Mouse (Mus musculus) intestine, postnatal 0 days (tissue): ENCODE measurements around the gene Ddt. TPM values are rescaled to one million over a fixed set of nuclear protein-coding genes. Genes with fewer than 3 reads are reported as not detected.

ENCODE experiments used
- ATAC-seq: fragments of 200-750 bp; cut with Nextera tagmentation; 2 replicates; pipeline ENCODE4 v1.8.0; 2017; ENCODE audit warnings: mild to moderate bottlenecking, moderate TSS enrichment, moderate library complexity
- H3K27ac ChIP-seq: fragments of 300-500 bp; sonication (generic); 2 replicates; pipeline ENCODE4 v1.5.1; 2014; ENCODE audit warnings: mild to moderate bottlenecking, low read depth, low read length, moderate library complexity
- H3K27me3 ChIP-seq: fragments of 300-500 bp; sonication (generic); replicated peaks from 2 replicates; pipeline ENCODE4 v1.6.1; 2014; ENCODE audit warnings: low read length, mixed read lengths; ENCODE audit not compliant: control insufficient read depth, insufficient read depth
- H3K36me3 ChIP-seq: fragments of 300-500 bp; sonication (generic); 2 replicates; pipeline ENCODE4 v1.6.1; 2014; ENCODE audit warnings: mild to moderate bottlenecking, moderate library complexity; ENCODE audit not compliant: control insufficient read depth, insufficient read depth
- H3K4me1 ChIP-seq: fragments of 300-500 bp; sonication (generic); replicated peaks from 2 replicates; pipeline ENCODE4 v1.6.1; 2014; ENCODE audit warnings: antibody characterized with exemption, low read length, mixed read lengths; ENCODE audit not compliant: control insufficient read depth, insufficient read depth
- H3K4me2 ChIP-seq: fragments of 300-500 bp; sonication (generic); replicated peaks from 2 replicates; pipeline ENCODE4 v1.6.1; 2014; ENCODE audit warnings: low read depth, mild to moderate bottlenecking, moderate library complexity
- H3K4me3 ChIP-seq: fragments of 300-500 bp; sonication (generic); 2 replicates; pipeline ENCODE4 v1.5.1; 2014; ENCODE audit warnings: low read depth, low read length
- H3K9ac ChIP-seq: fragments of 300-500 bp; sonication (generic); 2 replicates; pipeline ENCODE4 v1.6.1; 2014; ENCODE audit warnings: mild to moderate bottlenecking, low read depth, low read length
- H3K9me3 ChIP-seq: fragments of 300-500 bp; sonication (generic); 2 replicates; pipeline ENCODE4 v1.6.1; 2016; ENCODE audit warnings: mixed run types; ENCODE audit not compliant: control insufficient read depth
- CTCF ChIP-seq: sonication (generic); IDR thresholded peaks from 2 replicates; pipeline ENCODE4 v1.5.1; 2016; ENCODE audit warnings: low read depth, mild to moderate bottlenecking, control low read depth, antibody characterized with exemption, moderate library complexity
- WGBS: fragments of 180-500 bp; shearing (Covaris S2); extraction: QIAGEN DNeasy Blood & Tissue Kit; methylation state at CpG from one replicate; pipeline ENCODE4 v1.1.7; 2014; 5-methylcytosine and 5-hydroxymethylcytosine counted together
- polyA plus RNA-seq: library from polyadenylated mRNA; unstranded; fragments of >200 nt; fragmentation: Nextera tagmentation; extraction: Ambion mirVana; gene quantifications from 2 replicates; pipeline ENCODE4 v1.2.1, GENCODE M21; 2015

Ddt gene
- polyA plus RNA-seq, 1 experiment from 2014 or later, result 122 TPM

DNA sequence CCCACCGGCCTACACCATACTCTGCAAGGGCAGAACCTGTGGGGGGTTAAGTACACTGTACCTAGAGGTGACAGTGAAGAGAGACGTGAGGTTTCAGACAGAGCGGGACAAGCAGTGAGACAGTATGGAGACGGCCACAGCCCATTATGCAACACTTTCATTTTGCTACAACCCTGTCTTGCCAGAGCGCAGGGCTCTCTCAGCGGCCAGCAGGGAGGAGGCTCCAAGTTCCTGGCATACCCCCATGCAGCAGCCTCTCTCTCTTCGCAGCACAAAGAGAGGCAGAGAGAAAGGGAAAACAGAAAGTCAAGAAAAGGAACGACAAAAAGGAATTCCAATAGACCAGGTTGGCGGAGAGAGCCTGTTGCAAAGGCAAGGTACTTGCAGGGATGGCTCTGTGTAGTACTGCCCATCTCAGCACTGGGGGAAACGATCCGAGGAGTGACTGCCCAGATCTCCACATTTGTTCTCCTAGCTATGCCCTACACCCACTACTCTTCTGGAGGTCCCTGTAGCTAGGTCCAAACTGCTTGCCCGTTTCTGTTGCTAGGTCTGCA, 24.5 kb upstream of the Ddt start:
- H3K27ac ChIP-seq, result no peak overlapping the region
- peak overlapping the region; percentile 49 for H3K4me3 ChIP-seq
- H3K9ac ChIP-seq, result peak overlapping the region; percentile 32
- H3K9me3 ChIP-seq, result no peaks in the 10 kb centered on the region
- H3K27me3 ChIP-seq, result no peaks in the 10 kb centered on the region
- H3K4me1 ChIP-seq, result peaks cover 5% of the 10 kb centered on the region; the same call in 1 of the 2 replicates
- peak overlapping the region; percentile 93 for H3K4me2 ChIP-seq
- WGBS, result under 1% methylated on average over 12 of the region's 12 CpGs
- ATAC-seq, result peak; percentile 61; the same call in 1 of the 2 replicates
- H3K36me3 ChIP-seq, result no peaks in the 10 kb centered on the region
- TF ChIP-seq CTCF, result no peak

- H3K4me2 ChIP-seq, result peak overlapping the region; percentile 93
- H3K4me3 ChIP-seq, result peak overlapping the region; percentile 49
- no peak for ATAC-seq
- H3K4me1 ChIP-seq, result peaks cover 5% of the 10 kb centered on the region; the same call in 1 of the 2 replicates
- no peak for TF ChIP-seq CTCF
- H3K9me3 ChIP-seq, result no peaks in the 10 kb centered on the region
- no peak overlapping the region; the same call in 1 of the 2 replicates for H3K9ac ChIP-seq
- H3K27ac ChIP-seq, result no peak overlapping the region
- H3K27me3 ChIP-seq, result no peaks in the 10 kb centered on the region
- WGBS, result 55% methylated on average over 11 of the region's 11 CpGs
- no peaks in the 10 kb centered on the region for H3K36me3 ChIP-seq
These were observed 23.7 kb upstream of the Ddt start for GRCm38 (mm10) chr10:75796731-75797516.

DNA sequence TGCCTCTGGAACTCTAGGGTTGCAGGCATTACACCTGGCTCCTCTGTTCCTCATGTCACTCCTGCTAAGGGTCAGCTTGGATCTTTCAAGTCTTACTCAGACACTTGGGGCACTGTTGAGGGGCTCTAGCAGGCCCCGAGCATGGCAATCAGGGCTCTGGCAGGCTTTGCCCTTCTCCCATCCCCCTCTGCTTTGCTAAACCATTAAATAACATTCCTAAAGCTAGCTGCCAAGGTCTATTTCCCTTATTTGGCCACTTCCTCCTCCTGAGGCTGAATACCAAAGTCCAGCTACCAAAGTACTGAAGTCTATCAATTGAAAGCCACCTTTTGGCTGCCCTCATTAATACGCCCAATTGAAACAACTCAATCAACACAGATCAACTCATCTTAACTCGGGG, 21.7 kb upstream of the Ddt start:
- Histone ChIP-seq H3K27ac (no peak overlapping the region), H3K36me3 (no peaks in the 10 kb centered on the region), H3K4me1 (peaks cover 5% of the 10 kb centered on the region; the same call in 1 of the 2 replicates), H3K27me3 (no peaks in the 10 kb centered on the region), H3K9ac (no peak overlapping the region), H3K9me3 (no peaks in the 10 kb centered on the region), H3K4me2 (0 out of 2 replicates have a peak overlapping the region, but pooled peaks have one; percentile 0), H3K4me3 (no peak overlapping the region)
- 14% methylated on average over 3 of the region's 3 CpGs for WGBS
- TF ChIP-seq CTCF, result peak; percentile 27
- peak; percentile 62 for ATAC-seq

DNA sequence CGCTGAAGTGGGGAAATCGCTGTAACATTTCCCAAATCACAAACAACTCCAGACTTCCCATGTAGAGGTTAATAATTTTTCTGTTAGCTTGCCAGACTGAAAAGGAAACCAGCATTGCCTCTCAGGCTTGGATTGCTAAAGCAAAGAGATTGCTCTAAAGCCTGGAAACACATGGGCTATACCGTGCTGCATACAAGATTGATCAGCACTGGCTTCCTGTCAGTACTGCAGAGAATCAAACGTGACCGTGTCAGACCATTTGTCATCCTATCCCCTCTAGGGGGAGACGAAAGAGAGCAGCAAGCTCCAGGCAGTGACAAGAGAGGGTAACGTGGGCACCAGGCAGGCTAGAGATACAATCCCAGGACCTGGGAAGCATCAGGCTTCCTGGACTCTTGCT, 17.6 kb upstream of the Ddt start:
- Histone ChIP-seq H3K4me3 (no peak overlapping the region), H3K9me3 (no peaks in the 10 kb centered on the region), H3K4me1 (peaks cover 3% of the 10 kb centered on the region; the same call in 1 of the 2 replicates), H3K27ac (no peak overlapping the region), H3K36me3 (no peaks in the 10 kb centered on the region), H3K4me2 (no peak overlapping the region), H3K9ac (no peak overlapping the region), H3K27me3 (no peaks in the 10 kb centered on the region)
- 21% methylated on average over 7 of the region's 7 CpGs for WGBS
- ATAC-seq, result no peak
- TF ChIP-seq CTCF, result peak; percentile 37; the same call in 1 of the 2 replicates

GRCm38 (mm10) chr10:75789841-75790240, 16.6 kb upstream of the Ddt start:
- TF ChIP-seq CTCF, result no peak
- WGBS, result 44% methylated on average over 5 of the region's 5 CpGs
- no peak overlapping the region for H3K9ac ChIP-seq

GRCm38 (mm10) chr10:75789081-75789735, 16.0 kb upstream of the Ddt start:
- no peaks in the 10 kb centered on the region for H3K36me3 ChIP-seq
- no peak overlapping the region for H3K4me3 ChIP-seq
- 0 out of 2 replicates have a peak overlapping the region, but pooled peaks have one; percentile 9 for H3K27ac ChIP-seq
- no peaks in the 10 kb centered on the region for H3K9me3 ChIP-seq
- H3K4me1 ChIP-seq, result no peaks in the 10 kb centered on the region
- no peak for ATAC-seq
- no peak overlapping the region for H3K9ac ChIP-seq
- no peak overlapping the region for H3K4me2 ChIP-seq
- H3K27me3 ChIP-seq, result no peaks in the 10 kb centered on the region
- TF ChIP-seq CTCF, result no peak
- 81% methylated on average over 6 of the region's 6 CpGs for WGBS

More at GRCm38 (mm10) chr10:75789841-75790240, 16.6 kb upstream of the Ddt start:
- H3K4me1 ChIP-seq, result peaks cover 3% of the 10 kb centered on the region; the same call in 1 of the 2 replicates
- ATAC-seq, result peak; percentile 91
- no peak overlapping the region for H3K4me2 ChIP-seq
- H3K4me3 ChIP-seq, result no peak overlapping the region
- no peaks in the 10 kb centered on the region for H3K36me3 ChIP-seq
- peak overlapping the region; percentile 9; the same call in 1 of the 2 replicates for H3K27ac ChIP-seq
- no peaks in the 10 kb centered on the region for H3K9me3 ChIP-seq
- no peaks in the 10 kb centered on the region for H3K27me3 ChIP-seq
